Mouse (Mus musculus): ENCODE data around the gene Creld2. TPM values are rescaled to one million over a fixed set of nuclear protein-coding genes. Genes with fewer than 3 reads are reported as not detected.

The Creld2 gene
- total and polyA plus RNA-seq, 2 experiments from 2014 or later: 25.4 to 38.2 TPM

DNA sequence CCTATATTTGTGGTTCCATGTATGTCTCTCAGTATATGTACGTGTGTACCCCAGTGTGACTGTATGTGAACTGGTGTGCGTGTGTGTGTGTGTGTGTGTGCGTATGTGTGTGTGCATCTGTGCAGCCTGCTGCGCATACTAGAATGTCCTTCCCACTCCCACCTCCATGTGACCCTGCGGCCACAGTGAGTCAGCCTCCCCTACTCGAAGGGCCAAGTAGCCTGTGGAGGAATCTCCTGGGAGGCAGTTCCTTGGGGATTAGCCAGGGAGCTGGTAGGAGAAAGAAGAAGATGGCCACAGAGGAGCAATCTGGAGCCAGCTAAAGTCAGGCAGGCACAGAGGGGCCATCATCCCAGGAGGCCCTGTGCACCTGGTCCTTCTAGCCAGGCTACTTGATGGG lies 55.0 kb downstream of the Creld2 start:
- Histone ChIP-seq H3K27me3 (ENCODE audit: insufficient read depth, low read length) (no peaks in the 10 kb centered on the region; the same call in 1 of the 2 replicates), H3K27ac (ENCODE audit: low read depth, low read length) (no peak overlapping the region), H3K4me1 (ENCODE audit: insufficient read depth, low read length) (no peaks in the 10 kb centered on the region), H3K36me3 (ENCODE audit: insufficient read depth, low read length) (no peaks in the 10 kb centered on the region), H3K4me3 (ENCODE audit: low read depth, low read length) (no peak overlapping the region), H3K9ac (replicated peaks; ENCODE audit: low read length, poor library complexity, severe bottlenecking) (no peak overlapping the region), H3K4me2 (ENCODE audit: low read depth, low read length, poor library complexity, severe bottlenecking) (no peak overlapping the region), H3K9me3 (ENCODE audit: low read length) (no peaks in the 10 kb centered on the region)
- DNase-seq (ENCODE audit: low spot score) (no peak), ATAC-seq (ENCODE audit: low FRiP score) (no peak)
- 84% methylated on average over 6 of the region's 6 CpGs for WGBS
- no peak for TF ChIP-seq CTCF (IDR thresholded peaks at IDR 0.05)

- DNase-seq (ENCODE audit: low spot score): no peak
- Histone ChIP-seq H3K27ac (ENCODE audit: low read depth, low read length) (no peak overlapping the region), H3K4me3 (ENCODE audit: low read depth, low read length) (no peak overlapping the region), H3K4me1 (ENCODE audit: insufficient read depth, low read length) (no peaks in the 10 kb centered on the region), H3K9me3 (ENCODE audit: low read length) (no peaks in the 10 kb centered on the region), H3K36me3 (ENCODE audit: insufficient read depth, low read length) (no peaks in the 10 kb centered on the region), H3K4me2 (ENCODE audit: low read depth, low read length, poor library complexity, severe bottlenecking) (no peak overlapping the region), H3K27me3 (ENCODE audit: insufficient read depth, low read length) (no peaks in the 10 kb centered on the region; the same call in 1 of the 2 replicates), H3K9ac (replicated peaks; ENCODE audit: low read length, poor library complexity, severe bottlenecking) (no peak overlapping the region)
- ATAC-seq (ENCODE audit: low FRiP score): no peak
- WGBS: 29% methylated on average over 10 of the region's 10 CpGs
- no peak for TF ChIP-seq CTCF (IDR thresholded peaks at IDR 0.05)
Observed at GRCm38 (mm10) chr15:88875625-88876081, 56.2 kb downstream of the Creld2 start.

Other genes starting within 250 kb of the Creld2 start
- not detected in 2 replicates for gene Zdhhc25, start 219.3 kb upstream of the Creld2 start, total RNA-seq (2014; rRNA removed)
- gene Zdhhc25, start 219.3 kb upstream of the Creld2 start, polyA plus RNA-seq (2015; fragmentation: Nextera tagmentation; extraction: Ambion mirVana): not detected in 2 replicates
- gene Brd1, start 85.4 kb upstream of the Creld2 start, total RNA-seq (2014; rRNA removed): 42.2 and 51.4 TPM in 2 replicates
- 9.7 and 11.7 TPM in 2 replicates for gene Brd1, start 85.4 kb upstream of the Creld2 start, polyA plus RNA-seq (2015; fragmentation: Nextera tagmentation; extraction: Ambion mirVana)
- 19.2 and 20.7 TPM in 2 replicates for gene Zbed4, start 68.0 kb upstream of the Creld2 start, total RNA-seq (2014; rRNA removed)
- gene Zbed4, start 68.0 kb upstream of the Creld2 start, polyA plus RNA-seq (2015; fragmentation: Nextera tagmentation; extraction: Ambion mirVana): 4.3 and 4.5 TPM in 2 replicates
- 9.3 and 11.5 TPM in 2 replicates for gene Alg12, start 328 bp upstream of the Creld2 start, total RNA-seq (2014; rRNA removed)
- 5.5 and 7.0 TPM in 2 replicates for gene Alg12, start 328 bp upstream of the Creld2 start, polyA plus RNA-seq (2015; fragmentation: Nextera tagmentation; extraction: Ambion mirVana)
- gene Pim3, start 42.5 kb downstream of the Creld2 start, total RNA-seq (2014; rRNA removed): 78.0 and 95.4 TPM in 2 replicates
- 69.1 and 72.5 TPM in 2 replicates for gene Pim3, start 42.5 kb downstream of the Creld2 start, polyA plus RNA-seq (2015; fragmentation: Nextera tagmentation; extraction: Ambion mirVana)
- 3.3 TPM in 1 of 2 replicates, not detected in the other for gene Ttll8, start 134.8 kb downstream of the Creld2 start, total RNA-seq (2014; rRNA removed)
- 0.26 and 0.35 TPM in 2 replicates for gene Ttll8, start 134.8 kb downstream of the Creld2 start, polyA plus RNA-seq (2015; fragmentation: Nextera tagmentation; extraction: Ambion mirVana)
- gene Mlc1, start 159.4 kb downstream of the Creld2 start, total RNA-seq (2014; rRNA removed): 46.6 and 60.0 TPM in 2 replicates
- 46.7 and 46.8 TPM in 2 replicates for gene Mlc1, start 159.4 kb downstream of the Creld2 start, polyA plus RNA-seq (2015; fragmentation: Nextera tagmentation; extraction: Ambion mirVana)
- gene Mov10l1, start 163.3 kb downstream of the Creld2 start, total RNA-seq (2014; rRNA removed): 0.22 TPM in 1 of 2 replicates, not detected in the other
- not detected in 2 replicates for gene Mov10l1, start 163.3 kb downstream of the Creld2 start, polyA plus RNA-seq (2015; fragmentation: Nextera tagmentation; extraction: Ambion mirVana)
- 14.4 and 16.4 TPM in 2 replicates for gene Panx2, start 240.1 kb downstream of the Creld2 start, total RNA-seq (2014; rRNA removed)
- 9.3 and 13.3 TPM in 2 replicates for gene Panx2, start 240.1 kb downstream of the Creld2 start, polyA plus RNA-seq (2015; fragmentation: Nextera tagmentation; extraction: Ambion mirVana)

Data from midbrain, postnatal 0 days (tissue).